Mouse (Mus musculus) E14TG2a.4 (cell line): ENCODE results near the gene Tacr2.

Experiments
- CTCF ChIP-seq: conservative IDR thresholded peaks from 2 replicates; pipeline ENCODE4 v1.5.1; 2014; ENCODE audit warnings: low read length
- NANOG ChIP-seq: IDR thresholded peaks from 2 replicates; pipeline ENCODE4 v1.6.1; 2014; ENCODE audit warnings: borderline replicate concordance, low read length, mixed read lengths

DNA sequence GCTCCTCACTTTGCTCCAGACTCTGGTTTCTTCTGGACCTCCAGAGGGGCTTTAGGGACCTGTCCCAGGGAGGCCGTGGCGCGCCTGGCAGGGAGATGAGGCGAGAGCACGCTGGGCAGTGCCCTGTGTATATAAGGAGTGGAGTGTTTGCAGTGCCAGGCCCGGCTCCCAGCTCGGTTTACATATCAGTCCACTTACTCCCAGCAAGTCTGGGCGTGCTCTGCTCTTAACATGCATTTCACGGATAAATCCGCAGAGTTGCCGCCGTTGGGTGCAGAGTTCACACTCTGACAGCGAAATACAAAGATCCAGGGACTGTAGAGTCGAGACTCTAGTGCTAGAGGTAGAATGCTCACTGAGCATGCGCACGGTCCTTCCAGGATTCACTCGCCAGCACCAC, 29.5 kb upstream of the Tacr2 start:
- TF ChIP-seq CTCF, result no peak
- no peak for TF ChIP-seq NANOG
